Mouse (Mus musculus) liver, embryonic 14 days (tissue): ENCODE measurements around the gene Klhl10. TPM values are rescaled to one million over a fixed set of nuclear protein-coding genes. Genes with fewer than 3 reads are reported as not detected.

Experiments
- polyA plus RNA-seq: library from polyadenylated mRNA; depleted of rRNA; stranded (reverse); fragments of >200 nt; gene quantifications from 2 replicates; pipeline ENCODE4 v1.2.3, GENCODE M21; 2012; rRNA removed

Gene Klhl10
- 0.09 and 0.14 TPM in 2 replicates for polyA plus RNA-seq

DNA sequence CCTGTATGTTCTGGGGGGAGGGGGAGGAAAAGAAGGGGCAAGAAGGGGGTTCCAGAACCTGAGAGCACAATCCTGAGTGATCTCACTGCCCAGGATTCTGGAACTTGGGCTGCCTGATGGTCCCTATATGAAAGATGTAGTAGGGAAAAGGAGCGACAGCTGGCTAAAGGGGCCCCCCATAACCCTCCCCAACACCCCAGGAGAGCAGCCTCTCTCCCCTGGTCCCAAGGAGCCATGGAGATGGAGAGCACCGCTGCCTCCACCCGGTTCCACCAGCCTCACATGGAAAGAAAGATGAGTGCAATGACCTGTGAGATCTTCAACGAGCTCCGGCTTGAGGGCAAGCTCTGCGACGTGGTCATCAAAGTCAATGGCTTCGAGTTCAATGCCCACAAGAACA lies at the start of gene Klhl10, which contains the start of gene Nt5c3b:
Gene Klhl10 (plus strand): TSS at position 121 of the 400 bp plus-strand sequence.
Gene Nt5c3b (minus strand): TSS at position 12 of the 400 bp plus-strand sequence.

GRCm38 (mm10) chr11:100397600-100398389 lies 43.9 kb upstream of the Klhl10 start, which contains the start of gene Jup:
Gene Jup, minus strand, starts transcription at chr11:100397763.

GRCm38 (mm10) chr11:100414021-100414913 lies 27.4 kb upstream of the Klhl10 start, which contains the start of gene P3h4:
Gene P3h4, minus strand, starts transcription at chr11:100414836.

GRCm38 (mm10) chr11:100414914-100415822 lies 26.5 kb upstream of the Klhl10 start, which contains the start of gene Fkbp10:
Gene Fkbp10, plus strand, starts transcription at chr11:100415697.

DNA sequence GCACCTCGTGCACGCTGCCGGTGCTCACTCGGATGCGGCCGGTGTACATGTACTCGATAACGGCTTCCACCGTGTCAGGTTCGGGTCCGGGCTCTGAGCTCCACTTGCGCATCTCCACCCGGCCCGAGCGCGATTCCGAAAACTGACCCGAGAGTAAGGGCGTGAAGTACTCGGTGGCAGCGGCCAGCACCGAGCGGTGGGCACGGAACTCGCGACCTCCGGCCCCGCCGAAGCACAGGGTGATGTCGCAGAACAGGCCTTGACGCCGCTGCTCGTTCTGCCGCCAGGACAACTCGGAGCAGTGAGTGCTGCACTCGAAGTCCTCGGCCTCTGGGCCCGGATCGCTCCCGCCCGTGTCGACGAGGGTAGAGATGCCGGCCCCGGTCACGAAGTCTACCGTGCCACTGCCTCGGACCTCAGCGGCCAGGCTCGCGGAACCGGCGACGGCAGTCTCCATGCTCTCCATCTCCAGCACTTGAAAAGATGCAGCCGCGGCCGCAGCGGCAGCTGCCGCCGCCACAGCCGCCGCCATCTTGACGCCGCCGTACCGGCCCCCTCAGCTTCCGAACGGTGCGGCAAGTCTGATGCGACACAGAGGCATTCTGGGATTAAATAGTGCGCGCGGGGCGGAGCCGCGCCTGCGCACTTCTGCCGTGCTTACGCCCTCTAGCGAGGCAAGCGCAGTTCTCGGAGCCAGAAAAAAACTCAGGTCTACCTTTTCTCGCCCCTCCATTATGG lies 30.6 kb downstream of the Klhl10 start, which contains the start of gene Klhl11:
Gene Klhl11 (minus strand): TSS at position 545 of the 738 bp plus-strand sequence.

Other genes with a start within 250 kb of the Klhl10 start
- not detected in 2 replicates for gene Krt9, start 248.7 kb upstream of the Klhl10 start, polyA plus RNA-seq
- gene Krt14, start 234.4 kb upstream of the Klhl10 start, polyA plus RNA-seq, result 0.17 and 0.45 TPM in 2 replicates
- gene Krt16, start 193.0 kb upstream of the Klhl10 start, polyA plus RNA-seq, result not detected in 2 replicates
- 0.05 and 0.21 TPM in 2 replicates for gene Krt17, start 180.9 kb upstream of the Klhl10 start, polyA plus RNA-seq
- gene Krt42, start 172.0 kb upstream of the Klhl10 start, polyA plus RNA-seq, result not detected in 2 replicates
- gene Eif1, start 122.0 kb upstream of the Klhl10 start, polyA plus RNA-seq, result 227 and 233 TPM in 2 replicates
- not detected in 2 replicates for gene Gast, start 107.5 kb upstream of the Klhl10 start, polyA plus RNA-seq
- 0.32 and 0.38 TPM in 2 replicates for gene Hap1, start 85.8 kb upstream of the Klhl10 start, polyA plus RNA-seq
- 7.5 and 8.3 TPM in 2 replicates for gene Jup, start 44.2 kb upstream of the Klhl10 start, polyA plus RNA-seq
- 2.7 and 3.2 TPM in 2 replicates for gene P3h4, start 27.1 kb upstream of the Klhl10 start, polyA plus RNA-seq
- 4.4 and 6.1 TPM in 2 replicates for gene Fkbp10, start 26.2 kb upstream of the Klhl10 start, polyA plus RNA-seq
- 12.3 and 13.1 TPM in 2 replicates for gene Nt5c3b, start 109 bp upstream of the Klhl10 start, polyA plus RNA-seq
- gene Klhl11, start 30.8 kb downstream of the Klhl10 start, polyA plus RNA-seq, result 1.5 and 1.6 TPM in 2 replicates
- 41.9 and 48.7 TPM in 2 replicates for gene Acly, start 86.1 kb downstream of the Klhl10 start, polyA plus RNA-seq
- gene Ttc25, start 103.7 kb downstream of the Klhl10 start, polyA plus RNA-seq, result 0.01 and 0.03 TPM in 2 replicates
- 5.7 and 6.5 TPM in 2 replicates for gene Cnp, start 133.0 kb downstream of the Klhl10 start, polyA plus RNA-seq
- gene Nkiras2, start 177.3 kb downstream of the Klhl10 start, polyA plus RNA-seq, result 13.4 and 15.3 TPM in 2 replicates
- 69.6 and 74.3 TPM in 2 replicates for gene Dnajc7, start 178.3 kb downstream of the Klhl10 start, polyA plus RNA-seq